6 mouse cellular contexts compared by ENCODE assay signal in the genomic region with DNA sequence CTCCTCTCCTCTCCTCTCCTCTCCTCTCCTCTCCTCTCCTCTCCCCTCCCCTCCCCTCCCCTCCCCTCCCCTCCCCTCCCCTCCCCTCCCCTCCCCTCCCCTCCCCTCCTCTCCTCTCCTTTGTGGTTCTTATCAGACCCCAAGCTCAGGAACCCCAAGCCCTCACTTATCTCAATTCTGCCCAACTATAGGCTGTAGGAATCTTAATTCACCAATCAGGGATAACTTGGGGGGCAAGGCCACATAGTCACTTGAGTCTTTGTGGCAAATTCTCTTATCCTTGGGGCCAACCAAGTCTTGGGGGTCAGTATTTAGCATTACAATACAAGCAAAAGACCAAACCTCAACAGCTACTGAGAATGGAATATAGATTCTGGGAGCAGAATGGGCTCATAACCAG. TPM values are rescaled to one million over a fixed set of nuclear protein-coding genes. Genes with fewer than 3 reads are reported as not detected.
DNase-seq lines count a peak whose midpoint lies in the region; ATAC-seq and TF ChIP-seq lines count a peak whose summit lies in the region.
"Not testable (repeated sequence)": the region's sequence is repeated elsewhere in the genome, so short reads cannot be mapped to it uniquely, and the experiment has no call there.
"Had no signal": no experiment of that assay in that cellular context is flagged by ENCODE, and none has a peak within 500 bp of the region (broad histone marks: within the 10 kb centered on the region; RNA-seq: fewer than 3 reads in every experiment).

No protein-coding gene starts in this region.

- TF ChIP-seq EP300 in MEL (IDR thresholded peaks at IDR 0.05; ENCODE audit: low read depth in 1 of 2, low read length in 2 of 2), result not testable (repeated sequence)

- peak; percentile 37; the same call in 1 of the 2 replicates for ATAC-seq in liver, embryonic 12.5 days
- ATAC-seq in liver, embryonic 13.5 days (ENCODE audit: low read depth), result peak; percentile 59; the same call in 1 of the 2 replicates
- not testable (repeated sequence) for ATAC-seq in midbrain, embryonic 11.5 days (ENCODE audit: low FRiP score)

- not testable (repeated sequence) for TF ChIP-seq RAD21 in MEL (IDR thresholded peaks at IDR 0.05; ENCODE audit: low read depth, low read length)

- DNase-seq in MEL (ENCODE audit: low read depth, low spot score), result peak; percentile 53
- DNase-seq in MEL-GATA-1-ER (ENCODE audit: extremely low read depth, low read depth), result peak; percentile 48
- DNase-seq in liver, embryonic 13.5 days, result not testable (repeated sequence)
- peak; percentile 12 for DNase-seq in midbrain, embryonic 11.5 days (ENCODE audit: low spot score, missing footprints)

- not testable (repeated sequence) for H3K36me3 ChIP-seq in MEL (ENCODE audit: control insufficient read depth in 1 of 2, insufficient read depth in 2 of 2, low read length in 2 of 2); liver, embryonic 12.5 days; liver, embryonic 13.5 days; midbrain, embryonic 11.5 days (ENCODE audit: control insufficient read depth, insufficient read depth, low read length)

- H3K27me3 ChIP-seq in MEL (ENCODE audit: control insufficient read depth in 1 of 2, insufficient read depth in 2 of 2, low read length in 2 of 2); liver, embryonic 12.5 days (replicated peaks); liver, embryonic 13.5 days; midbrain, embryonic 11.5 days (ENCODE audit: control insufficient read depth, insufficient read depth, low read length): not testable (repeated sequence)

- not testable (repeated sequence) for H3K4me2 ChIP-seq in liver, embryonic 12.5 days; liver, embryonic 13.5 days; midbrain, embryonic 11.5 days

- H3K79me2 ChIP-seq in MEL (ENCODE audit: control insufficient read depth, insufficient read depth, low read length, poor library complexity), result not testable (repeated sequence)

- H3K4me1 ChIP-seq in MEL (ENCODE audit: control insufficient read depth in 1 of 2, insufficient read depth in 2 of 2, low read length in 2 of 2); liver, embryonic 12.5 days; liver, embryonic 13.5 days (replicated peaks); midbrain, embryonic 11.5 days (ENCODE audit: control insufficient read depth, insufficient read depth, low read length): not testable (repeated sequence)

- H3K9ac ChIP-seq in MEL (ENCODE audit: control insufficient read depth, low read depth, low read length, poor library complexity, severe bottlenecking); liver, embryonic 12.5 days; liver, embryonic 13.5 days; midbrain, embryonic 11.5 days (ENCODE audit: low read length): not testable (repeated sequence)

- not testable (repeated sequence) for H3K4me3 ChIP-seq in MEL (ENCODE audit: control insufficient read depth in 1 of 2, insufficient read depth in 1 of 2, low read depth in 2 of 2, low read length in 2 of 2); liver, embryonic 12.5 days; liver, embryonic 13.5 days (replicated peaks); midbrain, embryonic 11.5 days (ENCODE audit: low read depth, low read length)

- not testable (repeated sequence) for TF ChIP-seq CTCF in MEL (IDR thresholded peaks at IDR 0.05 in 2 of 3, conservative IDR thresholded peaks at IDR 0.05 in 1 of 3; ENCODE audit: control insufficient read depth in 1 of 3, insufficient read depth in 1 of 3, low read depth in 2 of 3, low read length in 3 of 3, poor library complexity in 1 of 3, severe bottlenecking in 1 of 3)

- not testable (repeated sequence) for H3K9me3 ChIP-seq in MEL (replicated peaks; ENCODE audit: insufficient read depth, low read length); liver, embryonic 12.5 days (replicated peaks); liver, embryonic 13.5 days (replicated peaks); midbrain, embryonic 11.5 days (ENCODE audit: control insufficient read depth, low read length)

- not testable (repeated sequence) for TF ChIP-seq POLR2A in MEL (IDR thresholded peaks at IDR 0.05; ENCODE audit: control insufficient read depth in 1 of 2, insufficient read depth in 1 of 2, low read depth in 1 of 2, low read length in 2 of 2, poor library complexity in 1 of 2)

- H3K27ac ChIP-seq in MEL (ENCODE audit: control insufficient read depth, low read depth, low read length); liver, embryonic 12.5 days; liver, embryonic 13.5 days; midbrain, embryonic 11.5 days (ENCODE audit: low read depth, low read length): not testable (repeated sequence)

TF ChIP-seq in MEL, 35 proteins besides CTCF, POLR2A, EP300 and RAD21:
- TF ChIP-seq GATA1 (IDR thresholded peaks at IDR 0.05; ENCODE audit: low read depth, low read length), result 0 out of 2 replicates have a peak, but pooled peaks have one; percentile 18
- TF ChIP-seq MAZ (IDR thresholded peaks at IDR 0.05; ENCODE audit: low read depth, low read length), result 0 out of 2 replicates have a peak, but pooled peaks have one; percentile 34

RNA-seq across cellular contexts. Expression of gene Tnfrsf11a, which starts 31.5 kb away (rescaled TPM):
- total RNA-seq in MEL (2012; rRNA removed), result not detected in 2 replicates
- not detected for polyA plus RNA-seq in MEL (2012; ENCODE audit: insufficient read depth in 1 of 2, insufficient read length in 2 of 2, low read depth in 1 of 2, low replicate concordance in 2 of 2, missing spikeins in 1 of 2)
- polyA plus RNA-seq in liver, embryonic 12.5 days (2016; fragmentation: Nextera tagmentation; extraction: Ambion mirVana), result 0.47 and 0.63 TPM in 2 replicates
- 0.39 and 0.40 TPM in 2 replicates for polyA plus RNA-seq in liver, embryonic 13.5 days (2015; fragmentation: Nextera tagmentation; extraction: Ambion mirVana)
- polyA plus RNA-seq in midbrain, embryonic 11.5 days (2014; fragmentation: Nextera tagmentation; extraction: Ambion mirVana), result 0.26 and 0.44 TPM in 2 replicates
- polyA plus RNA-seq: G1E had no signal
